Mouse (Mus musculus) left cerebral cortex, postnatal 10 days (tissue): ENCODE data around the gene Foxred1. TPM values are rescaled to one million over a fixed set of nuclear protein-coding genes. Genes with fewer than 3 reads are reported as not detected.

ENCODE experiments used
- DNase-seq, 2 experiments: peaks; one replicate each; pipeline ENCODE4 v3.0.0; 2021 to 2022; ENCODE audit warnings: low spot score in 2 of 2, mixed read lengths in 1 of 2; ENCODE audit errors: extremely low spot score in 1 of 2
- intact Hi-C: fragments of 180-260 bp; cut with DNase I; formaldehyde crosslinking; loops from one replicate; pipeline ENCODE4 v1.15.1; 2025
- total RNA-seq, 2 experiments: library from RNA; stranded (reverse); gene quantifications; 2 replicates each; pipeline ENCODE4 v1.2.3; 2021

Gene Foxred1
- total RNA-seq, 2 experiments from 2014 or later, result 39.3 to 41.7 TPM

GRCm38 (mm10) chr9:35198351-35198750 is 12.5 kb downstream of the Foxred1 start:
- intact Hi-C loops, result no loop called here
- no peak for DNase-seq

- intact Hi-C loops, result no loop called here
Observed at GRCm38 (mm10) chr9:35197625-35198024, 13.2 kb downstream of the Foxred1 start.

GRCm38 (mm10) chr9:35194048-35194447 is 16.8 kb downstream of the Foxred1 start:
- DNase-seq, result no peak
- intact Hi-C loops, result no loop called here

More at GRCm38 (mm10) chr9:35197625-35198024, 13.2 kb downstream of the Foxred1 start:
- DNase-seq, result no peak

- intact Hi-C loops, result no loop called here
- no peak for DNase-seq
Observed at GRCm38 (mm10) chr9:35192983-35193542, 17.8 kb downstream of the Foxred1 start.

GRCm38 (mm10) chr9:35188700-35189099 is 22.2 kb downstream of the Foxred1 start:
- intact Hi-C loops, result no loop called here
- DNase-seq, result peak in 1 of 2 experiments; percentile 84

- DNase-seq, result no peak
- intact Hi-C loops, result no loop called here
Observed at GRCm38 (mm10) chr9:35187351-35187903, 23.4 kb downstream of the Foxred1 start.

- intact Hi-C loops, result no loop called here
- no peak for DNase-seq
Observed at GRCm38 (mm10) chr9:35186430-35186829, 24.4 kb downstream of the Foxred1 start.

- intact Hi-C loops, result no loop called here
- no peak for DNase-seq
Observed at GRCm38 (mm10) chr9:35183359-35183758, 27.5 kb downstream of the Foxred1 start.

GRCm38 (mm10) chr9:35182832-35183231 is 28.0 kb downstream of the Foxred1 start:
- DNase-seq, result no peak
- intact Hi-C loops, result no loop called here

- intact Hi-C loops, result no loop called here
- no peak for DNase-seq
Observed at GRCm38 (mm10) chr9:35176124-35176659, 34.7 kb downstream of the Foxred1 start.

- intact Hi-C loops, result no loop called here
Observed at GRCm38 (mm10) chr9:35175251-35176123, 35.4 kb downstream of the Foxred1 start, which contains the start of gene Dcps. Gene Dcps (minus strand): TSS chr9:35176061.

GRCm38 (mm10) chr9:35173331-35173730 is 37.5 kb downstream of the Foxred1 start:
- intact Hi-C loops, result no loop called here
- no peak for DNase-seq

More at GRCm38 (mm10) chr9:35175251-35176123, 35.4 kb downstream of the Foxred1 start, which contains the start of gene Dcps:
- peak; percentile 93 to 97 for DNase-seq

GRCm38 (mm10) chr9:35170071-35170470 is 40.8 kb downstream of the Foxred1 start:
- intact Hi-C loops, result no loop called here
- no peak for DNase-seq

- intact Hi-C loops, result loop anchor here (2.0 to 10.0 kb wide), 3 partner anchors 50 to 672 kb away; partner anchors contain the start of gene St3gal4
- DNase-seq, result no peak
Observed at GRCm38 (mm10) chr9:35166798-35167635, 43.8 kb downstream of the Foxred1 start.

GRCm38 (mm10) chr9:35166144-35166797 is 44.6 kb downstream of the Foxred1 start:
- intact Hi-C loops, result loop anchor here (2.0 to 10.0 kb wide), 3 partner anchors 49 to 671 kb away; partner anchors contain the start of gene St3gal4
- DNase-seq, result no peak

- intact Hi-C loops, result loop anchor here (10.0 kb wide), 1 partner anchor 670 kb away; no protein-coding TSS in a partner anchor
- no peak for DNase-seq
Observed at GRCm38 (mm10) chr9:35164142-35164874, 46.5 kb downstream of the Foxred1 start.

GRCm38 (mm10) chr9:35163011-35163690 is 47.7 kb downstream of the Foxred1 start:
- peak; percentile 40 to 45 for DNase-seq
- intact Hi-C loops, result loop anchor here (10.0 kb wide), 1 partner anchor 668 kb away; no protein-coding TSS in a partner anchor
